Mouse (Mus musculus) cortical plate, adult 2 months (tissue): ENCODE data around the gene Esrrb.

Source experiments
- CTCF ChIP-seq: fragments of 200-500 bp; IDR thresholded peaks from 2 replicates; pipeline ENCODE4 v1.5.1; 2011; ENCODE audit warnings: mild to moderate bottlenecking, control low read depth, low read length; ENCODE audit not compliant: insufficient read depth; ENCODE audit errors: extremely low read depth
- POLR2A ChIP-seq: fragments of 200-500 bp; IDR thresholded peaks from 2 replicates; pipeline ENCODE4 v1.6.1; 2011; ENCODE audit warnings: mild to moderate bottlenecking, low read length, control low read depth; ENCODE audit not compliant: insufficient read depth; ENCODE audit errors: extremely low read depth

- TF ChIP-seq CTCF, result no peak
- no peak for TF ChIP-seq POLR2A
Measured at GRCm38 (mm10) chr12:86534283-86534682, 173.4 kb downstream of the Esrrb start.
